Mouse (Mus musculus): ENCODE data around the gene Bcor. TPM values are rescaled to one million over a fixed set of nuclear protein-coding genes. Genes with fewer than 3 reads are reported as not detected.

Bcor gene
- polyA plus RNA-seq, 1 experiment = 11.1 TPM

DNA sequence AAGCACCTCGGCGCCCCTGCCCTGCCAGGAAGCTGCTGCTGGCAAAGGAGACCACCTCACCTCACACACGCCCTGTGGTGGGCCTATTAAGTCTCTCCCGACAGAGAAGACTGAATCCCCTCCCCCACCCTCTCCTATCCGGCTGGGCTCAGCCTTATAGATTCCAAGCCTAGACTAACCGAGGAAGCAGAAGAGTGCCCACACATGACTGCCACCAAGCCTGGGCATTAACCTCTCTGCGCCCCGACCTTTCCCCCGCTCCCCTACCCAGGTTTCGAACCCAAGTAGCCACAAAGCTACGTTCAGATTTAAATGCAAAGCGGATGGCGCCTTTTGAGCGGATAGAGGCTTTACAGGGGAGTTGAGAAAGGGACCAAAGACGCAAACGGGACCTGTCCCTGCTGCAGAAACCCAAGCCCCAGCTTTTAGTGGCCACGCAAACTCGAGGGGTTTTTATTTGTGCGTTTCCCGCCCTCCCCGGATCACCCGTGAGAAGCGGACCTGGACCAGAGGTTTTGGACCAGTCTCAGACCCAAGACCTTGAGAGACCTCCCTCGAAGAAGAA lies 33.0 kb downstream of the Bcor start:
- peak overlapping the region; percentile 92 for H3K4me3 ChIP-seq (replicated peaks)

DNA sequence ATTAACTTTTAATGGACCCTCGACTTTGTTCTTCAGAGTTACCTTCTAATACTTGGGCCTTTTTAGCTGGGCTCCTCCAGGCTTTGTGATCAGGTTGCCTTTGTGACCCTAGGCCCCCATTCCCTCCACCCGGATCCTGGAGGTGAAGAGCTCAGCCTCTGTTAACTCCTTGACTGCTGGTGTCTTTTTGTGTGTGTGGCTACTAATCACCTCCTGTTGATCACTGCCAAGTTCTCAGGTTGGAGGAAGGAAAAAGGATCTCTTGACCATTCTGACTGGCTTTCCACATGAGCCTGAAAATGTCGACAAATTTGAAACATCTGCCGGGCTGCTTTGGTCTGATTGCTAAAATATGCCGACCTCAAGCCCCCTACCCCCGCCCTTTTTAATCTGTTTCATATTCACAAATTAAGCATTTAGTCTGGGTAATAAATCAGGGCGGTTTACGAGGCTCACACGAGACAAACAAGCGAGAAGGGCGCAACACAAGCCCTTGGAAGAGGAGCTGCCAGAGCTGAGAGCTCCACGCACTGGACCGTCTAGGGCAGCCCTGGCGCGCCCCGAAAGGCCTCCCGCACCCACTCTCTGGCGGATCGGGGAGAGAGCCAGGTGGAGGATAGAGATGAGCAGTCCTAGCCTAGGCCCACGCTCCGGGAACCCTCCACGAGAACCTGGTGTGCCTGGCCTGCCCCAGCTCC lies 33.6 kb downstream of the Bcor start:
- peaks cover 76% of the 10 kb centered on the region for H3K27me3 ChIP-seq (replicated peaks)
- no peaks in the 10 kb centered on the region for H3K9me3 ChIP-seq
- no peak for TF ChIP-seq FLI1 (IDR thresholded peaks at IDR 0.05; ENCODE audit: low read length)
- TF ChIP-seq GATA1 (IDR thresholded peaks at IDR 0.05; ENCODE audit: borderline replicate concordance, low read length) = no peak

More for the DNA sequence above, 33.0 kb downstream of the Bcor start:
- peaks cover 80% of the 10 kb centered on the region for H3K27me3 ChIP-seq (replicated peaks)
- no peaks in the 10 kb centered on the region for H3K36me3 ChIP-seq (replicated peaks; ENCODE audit: low read length)
- TF ChIP-seq FLI1 (IDR thresholded peaks at IDR 0.05; ENCODE audit: low read length) (no peak), GATA1 (IDR thresholded peaks at IDR 0.05; ENCODE audit: borderline replicate concordance, low read length) (no peak)
- no peaks in the 10 kb centered on the region for H3K9me3 ChIP-seq
- H3K4me1 ChIP-seq = peaks cover 79% of the 10 kb centered on the region

DNA sequence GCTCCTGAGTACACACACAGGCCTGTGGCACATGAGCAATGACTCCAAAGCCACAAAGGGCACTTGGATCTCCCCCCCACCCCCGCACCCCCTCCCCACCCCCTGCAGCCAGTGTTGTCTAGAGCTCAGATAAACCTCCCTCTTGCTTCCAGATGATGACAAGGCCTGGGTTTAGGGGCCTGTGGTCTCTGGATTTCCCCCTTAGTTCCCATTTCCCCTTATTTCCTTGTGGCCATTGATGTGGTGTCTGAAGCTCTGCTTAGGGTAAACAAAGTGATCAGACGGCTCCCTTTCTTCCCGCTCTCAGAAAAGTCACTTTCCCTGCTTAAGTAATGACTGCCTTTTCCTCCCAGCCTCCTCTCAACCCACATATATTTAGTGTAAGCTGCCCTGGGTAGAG lies 35.6 kb downstream of the Bcor start:
- peaks cover 59% of the 10 kb centered on the region for H3K27me3 ChIP-seq (replicated peaks)
- no peaks in the 10 kb centered on the region for H3K9me3 ChIP-seq
- no peak overlapping the region for H3K4me3 ChIP-seq (replicated peaks)
- TF ChIP-seq FLI1 (IDR thresholded peaks at IDR 0.05; ENCODE audit: low read length) (no peak), GATA1 (IDR thresholded peaks at IDR 0.05; ENCODE audit: borderline replicate concordance, low read length) (no peak)
- H3K36me3 ChIP-seq (replicated peaks; ENCODE audit: low read length) = no peaks in the 10 kb centered on the region
- peaks cover 71% of the 10 kb centered on the region for H3K4me1 ChIP-seq

More for the DNA sequence above, 33.6 kb downstream of the Bcor start:
- Histone ChIP-seq H3K4me3 (replicated peaks) (peak overlapping the region; percentile 92), H3K4me1 (peaks cover 76% of the 10 kb centered on the region), H3K36me3 (replicated peaks; ENCODE audit: low read length) (no peaks in the 10 kb centered on the region)

GRCm38 (mm10) chrX:12123687-12124087 lies 36.5 kb downstream of the Bcor start:
- Histone ChIP-seq H3K36me3 (replicated peaks; ENCODE audit: low read length) (no peaks in the 10 kb centered on the region), H3K9me3 (no peaks in the 10 kb centered on the region), H3K27me3 (replicated peaks) (peaks cover 50% of the 10 kb centered on the region), H3K4me3 (replicated peaks) (peak overlapping the region; percentile 80), H3K4me1 (peaks cover 70% of the 10 kb centered on the region)
- no peak for TF ChIP-seq GATA1 (IDR thresholded peaks at IDR 0.05; ENCODE audit: borderline replicate concordance, low read length)

- Histone ChIP-seq H3K36me3 (replicated peaks; ENCODE audit: low read length) (no peaks in the 10 kb centered on the region), H3K4me3 (replicated peaks) (peak overlapping the region; percentile 87), H3K27me3 (replicated peaks) (peaks cover 43% of the 10 kb centered on the region), H3K4me1 (peaks cover 69% of the 10 kb centered on the region), H3K9me3 (no peaks in the 10 kb centered on the region)
- no peak for TF ChIP-seq FLI1 (IDR thresholded peaks at IDR 0.05; ENCODE audit: low read length)
- no peak for TF ChIP-seq GATA1 (IDR thresholded peaks at IDR 0.05; ENCODE audit: borderline replicate concordance, low read length)
These were observed 37.4 kb downstream of the Bcor start for GRCm38 (mm10) chrX:12122594-12123331.

GRCm38 (mm10) chrX:12119476-12119875 lies 40.7 kb downstream of the Bcor start:
- Histone ChIP-seq H3K9me3 (no peaks in the 10 kb centered on the region), H3K36me3 (replicated peaks; ENCODE audit: low read length) (no peaks in the 10 kb centered on the region), H3K4me3 (replicated peaks) (no peak overlapping the region), H3K27me3 (replicated peaks) (peaks cover 23% of the 10 kb centered on the region), H3K4me1 (peaks cover 47% of the 10 kb centered on the region)
- TF ChIP-seq FLI1 (IDR thresholded peaks at IDR 0.05; ENCODE audit: low read length) = no peak
- TF ChIP-seq GATA1 (IDR thresholded peaks at IDR 0.05; ENCODE audit: borderline replicate concordance, low read length) = no peak

- TF ChIP-seq GATA1 (IDR thresholded peaks at IDR 0.05; ENCODE audit: borderline replicate concordance, low read length) = no peak
- no peak for TF ChIP-seq FLI1 (IDR thresholded peaks at IDR 0.05; ENCODE audit: low read length)
- Histone ChIP-seq H3K4me1 (peaks cover 27% of the 10 kb centered on the region), H3K9me3 (no peaks in the 10 kb centered on the region), H3K36me3 (replicated peaks; ENCODE audit: low read length) (no peaks in the 10 kb centered on the region), H3K4me3 (replicated peaks) (no peak overlapping the region), H3K27me3 (replicated peaks) (peaks cover 8% of the 10 kb centered on the region)
These were observed 44.0 kb downstream of the Bcor start for GRCm38 (mm10) chrX:12116128-12116527.

- Histone ChIP-seq H3K4me1 (peaks cover 9% of the 10 kb centered on the region; the same call in 1 of the 2 replicates), H3K4me3 (replicated peaks) (no peak overlapping the region), H3K36me3 (replicated peaks; ENCODE audit: low read length) (no peaks in the 10 kb centered on the region), H3K9me3 (peaks cover 9% of the 10 kb centered on the region), H3K27me3 (replicated peaks) (peaks cover 14% of the 10 kb centered on the region)
- TF ChIP-seq FLI1 (IDR thresholded peaks at IDR 0.05; ENCODE audit: low read length) = no peak
- no peak for TF ChIP-seq GATA1 (IDR thresholded peaks at IDR 0.05; ENCODE audit: borderline replicate concordance, low read length)
These were observed 48.0 kb downstream of the Bcor start for GRCm38 (mm10) chrX:12112166-12112565.

DNA sequence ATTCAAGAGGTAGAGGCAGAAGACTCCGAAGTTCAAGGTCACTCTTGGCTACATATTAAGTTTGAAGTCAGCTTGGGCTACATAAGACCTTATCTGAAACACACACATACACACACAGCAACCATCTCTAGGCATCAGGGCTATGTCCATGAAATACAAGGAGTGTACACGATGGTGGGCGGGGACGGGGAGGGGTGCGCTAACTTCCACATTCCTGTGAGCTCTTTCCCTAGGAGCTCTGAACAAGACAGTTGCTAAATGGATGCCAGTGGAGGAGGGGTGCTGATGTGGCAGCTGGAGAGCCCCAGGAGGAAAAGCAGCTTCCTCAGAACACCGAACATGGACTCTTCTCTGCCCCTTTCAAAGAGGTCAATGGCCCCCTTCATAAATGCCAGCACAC lies 49.6 kb downstream of the Bcor start:
- Histone ChIP-seq H3K4me3 (replicated peaks) (no peak overlapping the region), H3K4me1 (peaks cover 17% of the 10 kb centered on the region), H3K36me3 (replicated peaks; ENCODE audit: low read length) (no peaks in the 10 kb centered on the region), H3K27me3 (replicated peaks) (peaks cover 9% of the 10 kb centered on the region), H3K9me3 (peaks cover 9% of the 10 kb centered on the region)
- TF ChIP-seq GATA1 (IDR thresholded peaks at IDR 0.05; ENCODE audit: borderline replicate concordance, low read length) = no peak
- no peak for TF ChIP-seq FLI1 (IDR thresholded peaks at IDR 0.05; ENCODE audit: low read length)

GRCm38 (mm10) chrX:12105358-12105757 lies 54.8 kb downstream of the Bcor start:
- Histone ChIP-seq H3K4me1 (peaks cover 39% of the 10 kb centered on the region), H3K4me3 (replicated peaks) (peak overlapping the region; percentile 69), H3K27me3 (replicated peaks) (peaks cover 22% of the 10 kb centered on the region), H3K36me3 (replicated peaks; ENCODE audit: low read length) (no peaks in the 10 kb centered on the region), H3K9me3 (peaks cover 9% of the 10 kb centered on the region)
- TF ChIP-seq FLI1 (IDR thresholded peaks at IDR 0.05; ENCODE audit: low read length) = no peak
- no peak for TF ChIP-seq GATA1 (IDR thresholded peaks at IDR 0.05; ENCODE audit: borderline replicate concordance, low read length)
